Mouse (Mus musculus): ENCODE measurements around the gene Elmo2. TPM values are rescaled to one million over a fixed set of nuclear protein-coding genes. Genes with fewer than 3 reads are reported as not detected.

The Elmo2 gene
- polyA plus RNA-seq, 3 experiments from 2014 or later = 36.8 to 43.5 (median 42.5) TPM

DNA sequence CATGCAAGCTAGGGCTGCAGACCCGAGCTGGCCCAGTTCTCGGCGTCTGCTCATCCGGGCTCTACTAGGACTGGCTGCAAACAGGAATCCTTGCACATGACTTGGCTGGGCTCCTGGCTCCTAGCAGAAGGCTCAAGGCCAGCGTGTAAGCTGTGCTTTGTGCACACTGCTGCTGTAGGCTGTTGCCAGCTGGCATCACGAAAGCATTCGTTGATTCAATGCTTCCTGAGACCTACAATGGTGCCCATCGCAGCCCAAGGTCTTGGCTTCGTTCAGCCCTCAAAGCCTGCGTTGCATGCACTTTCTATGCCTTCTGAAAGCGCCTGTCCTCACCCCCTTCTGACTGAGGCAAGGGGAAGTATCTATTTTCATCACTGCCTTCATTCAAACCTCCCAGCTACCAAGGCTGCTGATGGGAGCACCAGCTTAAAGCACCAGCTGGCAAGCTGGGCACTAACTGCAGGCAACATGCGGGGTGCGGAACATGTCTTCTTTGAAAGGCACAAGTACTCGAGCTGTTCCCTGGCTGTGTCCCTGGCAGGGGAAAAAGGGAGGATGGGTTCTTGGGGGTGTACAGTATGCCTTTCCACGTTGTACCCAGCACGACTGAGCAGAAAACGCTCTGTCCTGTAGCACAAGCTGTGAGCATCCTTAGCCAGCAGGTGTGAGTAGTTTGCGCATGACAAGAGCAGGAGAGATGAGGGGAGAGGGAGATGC lies 37.8 kb downstream of the Elmo2 start:
- ATAC-seq = no peak

DNA sequence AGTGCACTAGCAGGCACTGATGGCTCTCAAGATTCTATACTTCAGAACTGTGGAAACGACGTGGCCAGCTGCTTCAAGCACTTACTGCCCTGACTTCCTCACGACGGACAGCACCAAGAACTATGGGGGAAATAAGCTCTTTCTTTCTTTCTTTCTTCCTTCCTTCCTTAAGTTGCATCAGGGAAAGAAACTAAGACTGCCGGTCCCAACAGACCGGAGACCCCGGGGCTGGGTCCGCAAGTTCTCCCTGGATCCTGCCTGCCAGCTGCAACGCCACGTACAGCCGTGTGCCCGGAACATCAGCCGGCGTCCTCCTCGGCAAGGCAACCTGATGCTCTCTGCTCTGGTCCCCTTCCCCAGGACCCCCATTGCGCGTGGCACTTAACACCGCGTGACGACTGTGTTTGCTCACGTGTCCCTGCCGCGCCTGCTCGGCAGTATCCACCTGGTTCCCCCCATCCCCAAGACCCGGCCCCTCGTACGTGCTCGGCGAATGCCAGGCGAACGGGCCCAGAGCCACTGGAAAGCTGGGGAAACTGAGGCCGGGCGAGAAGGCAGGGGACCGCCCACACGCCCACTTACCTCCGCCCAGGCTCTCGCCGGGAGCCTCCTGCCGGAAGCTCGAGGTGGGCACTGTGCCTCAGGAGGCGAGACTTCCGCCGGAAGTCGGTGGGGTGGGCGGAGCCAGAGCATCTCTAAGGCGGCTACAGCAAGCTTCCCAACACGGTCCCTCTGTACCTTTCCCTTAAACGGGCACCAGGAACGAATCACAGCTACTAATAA lies 38.9 kb downstream of the Elmo2 start, which contains the start of gene Slc35c2:
Slc35c2 (minus strand) TSS at position 668 of the 783 bp plus-strand sequence.
- peak; percentile 83 for ATAC-seq

DNA sequence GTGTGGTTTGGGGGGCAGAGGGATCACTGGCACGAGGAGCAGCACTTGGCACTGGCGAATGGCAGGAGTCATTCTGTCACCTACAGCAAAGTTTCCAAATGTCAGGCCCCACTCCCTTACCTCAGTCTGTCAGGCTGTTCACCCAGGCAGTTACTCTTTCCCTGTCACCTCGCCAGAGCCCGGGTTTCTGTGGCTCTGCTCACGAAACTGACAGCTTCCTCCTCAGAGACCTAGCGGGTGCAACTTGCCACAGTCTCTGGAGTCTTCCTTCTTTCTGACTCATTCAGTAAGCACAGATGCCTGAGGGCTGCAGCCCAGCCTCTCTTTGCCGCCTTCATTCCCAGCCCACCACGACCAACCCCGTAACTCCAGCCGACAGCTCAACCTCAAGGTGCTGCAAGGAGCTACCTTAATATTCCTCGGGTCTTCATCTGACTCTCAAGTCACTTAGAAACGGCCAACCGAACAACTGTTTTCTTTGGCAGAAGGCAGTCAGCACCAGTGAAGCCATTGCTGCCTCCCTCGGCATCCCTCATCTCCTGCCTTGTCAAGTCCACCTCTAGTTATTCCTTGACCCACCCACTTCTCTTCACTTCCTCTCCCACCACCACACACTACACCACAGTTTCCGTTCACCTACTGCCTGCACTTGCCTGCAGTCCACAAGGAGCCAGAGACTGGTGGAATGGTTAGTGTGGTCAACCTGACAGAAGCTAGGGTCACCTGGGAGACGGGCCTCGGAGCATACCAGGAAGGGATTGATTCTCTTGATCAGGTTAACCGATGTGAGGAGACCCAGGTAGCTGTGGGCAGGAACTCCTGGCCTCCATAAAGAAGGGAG lies 39.7 kb downstream of the Elmo2 start:
- ATAC-seq = peak; percentile 33

DNA sequence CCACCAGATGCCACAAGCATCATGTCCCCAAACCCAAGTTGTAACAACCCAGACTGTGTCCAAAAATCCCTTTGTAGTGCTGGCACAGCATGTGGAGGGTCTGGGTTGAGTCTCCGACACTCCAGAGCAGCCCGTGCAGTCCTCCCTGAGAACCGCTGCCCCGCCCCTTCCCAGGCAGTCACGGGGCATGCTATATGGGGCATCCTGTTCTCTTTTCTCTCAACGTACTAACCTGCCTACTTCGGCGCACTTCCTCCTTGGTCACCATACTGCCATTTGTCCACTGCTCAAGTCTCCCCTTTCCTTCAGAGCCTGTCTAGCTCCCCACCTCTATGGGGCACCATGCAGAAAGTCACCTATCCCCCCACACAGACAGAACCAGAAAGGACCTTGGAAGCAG lies 40.7 kb downstream of the Elmo2 start:
- ATAC-seq = peak; percentile 58

DNA sequence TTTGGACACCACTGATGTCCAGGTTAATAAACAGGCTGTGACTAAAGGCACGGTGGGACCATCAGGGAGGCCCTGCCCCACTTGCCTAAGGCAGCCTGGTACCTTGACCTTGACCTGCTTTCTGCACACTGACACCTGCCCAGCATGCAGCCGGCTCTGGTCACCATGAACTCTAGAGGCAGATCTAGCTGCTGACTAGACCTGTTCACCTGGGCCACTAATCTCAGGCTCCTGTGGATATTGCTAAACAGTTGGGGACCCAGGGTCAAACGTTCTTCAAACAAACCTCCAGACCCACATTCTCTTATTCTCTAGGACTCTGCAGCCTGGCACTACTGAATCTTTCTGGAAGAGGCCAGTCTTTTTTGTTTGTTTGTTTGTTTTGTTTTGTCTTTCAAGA lies 41.2 kb downstream of the Elmo2 start:
- ATAC-seq = no peak

DNA sequence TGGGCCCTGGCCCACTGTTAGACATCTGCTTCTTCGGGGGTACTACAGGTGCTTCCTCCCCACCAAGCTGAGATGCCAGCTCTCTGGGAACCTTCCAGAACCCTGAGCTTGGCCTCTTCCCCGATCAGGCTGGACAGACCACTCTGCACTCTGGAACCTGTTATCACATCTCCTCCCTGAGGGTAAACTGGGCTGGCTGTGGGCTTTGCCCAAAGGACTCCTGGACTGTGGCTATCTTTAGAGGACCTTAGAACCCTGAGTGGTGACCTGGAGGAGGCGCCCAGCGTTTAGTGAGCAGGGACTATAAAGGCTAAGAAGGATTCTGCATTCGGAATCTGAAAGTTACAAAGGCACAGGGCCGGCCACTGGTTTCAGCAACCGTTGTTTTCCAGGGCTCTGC lies 41.9 kb downstream of the Elmo2 start:
- ATAC-seq = no peak

DNA sequence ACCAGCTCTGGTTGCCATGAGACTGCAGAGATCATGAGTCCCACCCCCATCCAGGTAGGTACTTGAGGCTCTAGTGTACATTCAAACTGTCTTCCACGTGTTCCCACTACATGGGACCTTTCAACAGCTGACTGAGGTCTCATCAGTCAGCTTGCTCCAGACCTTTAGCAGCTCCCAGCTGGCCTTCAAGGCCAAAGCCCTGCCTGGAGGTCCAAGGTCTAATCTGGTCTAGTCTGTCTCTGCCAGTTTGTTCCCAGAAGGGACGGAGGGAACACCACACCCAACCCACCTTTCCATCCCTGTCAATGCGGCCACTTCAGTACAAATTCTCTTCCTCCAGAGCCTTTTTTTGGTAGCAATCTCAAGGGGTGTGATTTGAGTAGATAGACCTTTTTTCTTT lies 42.6 kb downstream of the Elmo2 start:
- no peak for ATAC-seq

DNA sequence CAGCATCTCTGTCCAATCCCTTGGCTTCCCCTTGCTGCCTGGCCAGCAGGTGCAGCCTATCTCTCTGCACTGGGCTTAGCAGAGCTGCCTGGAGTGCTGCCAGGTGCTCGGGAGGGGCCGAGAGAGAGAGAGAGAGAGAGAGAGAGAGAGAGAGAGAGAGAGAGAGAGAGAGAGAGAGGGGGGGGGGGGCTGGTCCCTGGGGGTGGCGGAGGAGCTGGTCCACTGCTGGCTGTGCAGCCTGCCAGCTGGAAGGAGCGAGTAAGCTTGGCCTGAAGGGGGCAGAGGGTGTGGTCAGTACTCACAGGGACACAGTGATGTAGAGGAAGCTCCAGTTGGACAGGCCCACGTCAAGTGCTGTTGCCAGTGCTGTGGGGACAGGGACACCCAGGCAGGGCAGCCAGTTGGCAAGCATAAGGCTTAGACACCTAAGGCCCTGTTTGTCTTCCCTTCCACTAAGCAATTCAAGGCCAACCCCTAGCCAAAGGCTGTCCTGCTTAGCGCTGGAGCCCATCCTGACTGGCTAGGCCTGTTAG lies 44.4 kb downstream of the Elmo2 start:
- ATAC-seq = no peak

DNA sequence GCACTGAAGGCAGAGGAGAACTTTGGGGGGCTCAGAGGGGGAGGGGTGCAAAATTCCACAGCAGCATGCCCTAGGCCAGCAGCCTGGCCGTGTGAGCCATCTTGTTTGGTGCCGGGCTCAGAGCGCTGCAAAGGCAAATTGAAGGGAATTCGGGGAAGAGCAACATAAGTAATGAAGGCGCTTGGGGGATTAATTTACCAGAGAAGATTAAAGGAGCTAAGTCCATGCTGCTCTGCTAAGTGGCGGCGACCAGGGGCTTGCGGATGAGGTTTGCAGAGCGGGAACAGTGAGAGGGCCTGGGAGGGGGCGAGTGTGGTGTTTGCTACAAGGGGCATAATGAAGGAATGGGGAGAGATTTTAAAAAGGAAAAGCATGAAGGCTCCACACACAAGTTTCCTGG lies 46.9 kb downstream of the Elmo2 start:
- no peak for ATAC-seq

DNA sequence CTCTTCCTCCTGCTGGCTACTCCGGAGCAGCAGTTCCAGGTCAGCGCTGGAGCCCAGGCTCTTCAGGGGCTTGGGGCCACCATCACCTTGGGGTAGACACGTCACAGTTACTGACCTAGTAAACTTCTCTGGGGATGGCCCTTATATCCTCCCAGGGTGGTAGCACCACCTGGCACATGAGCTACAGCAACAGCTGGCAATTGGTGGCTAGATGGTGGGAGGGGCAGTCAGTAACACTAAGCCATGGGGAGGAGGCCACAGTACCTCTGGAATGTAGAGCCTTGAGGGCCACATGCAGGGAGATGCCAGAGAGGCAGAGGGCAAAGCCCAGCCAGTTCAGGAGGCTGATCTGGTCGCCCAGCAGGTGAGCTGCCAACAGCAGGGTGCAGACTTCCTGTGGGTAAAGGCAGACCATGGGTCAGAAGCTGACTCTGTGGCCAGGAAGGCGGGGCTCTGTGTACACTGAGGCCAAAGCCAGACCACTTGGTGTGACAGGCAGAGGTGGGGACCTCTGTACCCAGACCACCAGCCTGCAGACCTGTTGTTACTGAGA lies 49.0 kb downstream of the Elmo2 start:
- ATAC-seq = no peak

DNA sequence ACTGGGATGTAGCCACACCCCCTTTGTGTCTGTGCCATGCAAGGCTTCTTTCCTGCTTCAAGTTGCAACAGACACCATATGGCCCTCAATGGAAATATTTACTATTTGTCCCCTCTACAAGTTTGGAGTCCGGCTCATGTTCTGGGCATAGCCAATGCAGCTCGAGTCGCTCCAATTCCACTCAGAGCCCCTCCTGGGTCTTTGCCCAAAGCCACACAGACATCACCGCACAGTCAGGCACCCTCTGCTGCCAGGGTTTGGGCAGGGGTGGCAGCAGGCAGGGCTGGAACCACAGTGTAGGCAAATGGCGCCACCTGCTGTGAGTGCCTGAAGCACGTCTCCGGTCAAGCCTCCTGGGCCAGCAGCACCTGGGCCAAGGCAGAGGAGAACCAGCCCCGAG lies 50.5 kb downstream of the Elmo2 start:
- ATAC-seq = no peak

DNA sequence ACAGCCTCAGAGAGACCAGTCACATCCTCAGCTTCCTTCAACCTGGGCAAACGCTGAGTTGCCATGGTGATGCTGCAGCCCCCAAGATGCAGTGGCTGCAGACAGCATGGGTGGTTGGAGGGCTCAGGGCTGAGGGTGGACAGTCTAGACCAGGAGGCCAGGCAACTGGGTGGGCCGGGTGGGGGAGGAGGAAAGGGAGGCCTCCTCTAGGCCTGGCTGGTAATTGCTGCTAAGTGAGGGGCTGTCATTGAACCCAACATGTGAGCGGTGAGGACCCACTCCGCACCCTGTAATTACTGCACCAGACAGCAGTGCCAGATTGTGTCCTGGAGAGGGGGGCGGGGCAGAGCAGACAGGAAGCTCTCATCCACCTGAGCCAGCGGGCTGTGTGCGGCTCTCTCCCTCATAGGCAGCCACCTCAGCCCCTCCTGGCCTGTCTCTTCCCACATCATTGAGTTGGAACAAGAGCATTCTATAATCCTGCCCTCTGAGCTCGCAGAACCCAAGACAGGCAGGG lies 51.1 kb downstream of the Elmo2 start:
- no peak for ATAC-seq

DNA sequence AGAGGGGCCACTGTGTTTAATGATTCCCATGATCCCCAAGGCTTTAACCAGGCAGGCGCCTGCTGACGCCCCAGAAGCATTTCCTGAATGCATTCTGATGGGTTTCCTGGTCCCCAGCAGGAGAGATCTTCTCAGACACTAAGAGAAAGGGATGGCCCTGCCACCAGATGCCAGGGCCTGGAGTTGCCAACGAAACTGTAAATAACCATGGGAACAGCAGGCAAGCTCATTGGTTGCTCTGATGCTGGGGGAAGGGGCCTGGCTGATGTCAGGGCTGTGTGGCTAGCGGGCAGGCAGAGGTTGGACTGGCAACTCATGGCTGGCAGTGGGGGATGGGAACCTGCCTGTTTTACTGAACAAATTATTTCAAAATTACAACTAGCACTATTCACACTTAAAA lies 52.7 kb downstream of the Elmo2 start:
- ATAC-seq = no peak

DNA sequence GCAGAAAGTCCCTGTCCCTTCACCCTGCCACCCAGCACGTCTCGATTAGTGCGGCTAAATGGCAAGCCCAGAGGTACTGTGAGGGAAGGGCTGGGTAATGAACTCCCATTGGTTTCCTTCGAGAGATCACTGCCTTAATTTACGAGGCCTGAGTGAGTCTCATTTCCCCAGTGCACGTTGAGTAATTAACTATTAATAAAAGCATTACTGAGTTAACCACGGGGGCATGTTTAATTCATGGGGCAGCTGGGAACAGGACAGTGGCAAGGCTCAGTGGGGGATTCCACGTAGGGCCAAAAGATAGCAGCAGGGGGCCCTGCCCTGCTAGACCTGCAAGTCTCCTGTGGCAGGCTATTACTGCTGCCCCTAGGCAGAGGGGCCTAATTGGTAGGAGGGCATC lies 55.0 kb downstream of the Elmo2 start:
- no peak for ATAC-seq

DNA sequence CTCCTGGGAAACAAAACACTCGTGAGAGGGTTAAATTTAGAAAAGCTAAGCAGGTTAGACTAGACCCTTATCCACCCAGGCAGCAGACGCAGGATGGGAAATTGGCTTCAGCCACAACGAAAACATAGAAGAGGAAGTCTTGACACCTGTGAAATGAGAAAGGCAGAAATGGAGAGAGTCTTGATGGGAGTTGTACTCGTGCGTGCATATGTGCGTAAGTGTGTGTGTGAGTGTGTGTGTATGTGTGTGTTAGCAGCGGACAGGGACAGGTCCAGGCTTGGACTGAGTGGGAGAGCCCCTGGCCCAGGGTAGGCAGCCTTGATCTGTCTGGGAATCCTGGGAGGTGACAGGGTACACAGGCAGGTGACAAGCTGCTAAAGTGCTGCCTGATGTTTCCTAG lies 55.4 kb downstream of the Elmo2 start:
- ATAC-seq = no peak

DNA sequence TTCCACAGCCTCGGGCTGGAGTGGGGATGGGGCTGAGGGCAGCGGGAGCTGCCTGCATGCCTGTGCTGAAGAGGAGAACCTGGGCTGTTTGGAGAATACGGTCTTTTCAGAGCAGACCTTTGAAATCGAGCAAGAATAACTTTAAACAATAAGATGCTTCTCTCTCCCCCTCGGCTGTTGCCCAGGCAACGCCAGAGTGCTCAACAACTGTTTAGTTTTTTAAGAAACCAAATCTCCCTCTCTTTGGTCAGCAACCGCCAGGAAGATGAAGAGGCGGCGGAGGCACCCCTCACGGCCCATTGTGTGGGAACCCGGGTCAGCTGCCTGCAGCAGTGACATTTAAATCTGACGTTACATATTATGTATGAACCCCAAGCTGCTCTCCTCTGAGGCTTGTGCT lies 59.5 kb downstream of the Elmo2 start:
- ATAC-seq = no peak

DNA sequence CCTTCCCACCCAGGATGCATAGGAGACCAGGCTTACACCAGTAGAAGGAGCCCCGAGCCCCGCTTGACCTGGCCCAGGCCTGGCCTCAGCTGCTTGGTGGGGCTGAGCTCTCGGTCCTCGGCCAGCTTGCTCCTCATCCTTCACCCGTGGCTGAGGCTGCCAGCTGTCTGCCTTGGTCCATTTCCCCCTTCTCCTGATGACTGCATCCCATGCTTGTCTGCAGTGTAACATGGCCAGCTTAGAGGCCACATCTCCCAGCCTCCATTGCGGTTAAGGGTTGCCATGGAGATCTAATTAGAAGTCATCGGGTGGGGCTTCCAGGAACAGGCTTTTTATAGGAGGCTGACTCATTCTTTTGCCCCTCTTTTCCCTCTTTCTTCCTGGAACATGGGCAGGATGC lies 62.4 kb downstream of the Elmo2 start:
- no peak for ATAC-seq

DNA sequence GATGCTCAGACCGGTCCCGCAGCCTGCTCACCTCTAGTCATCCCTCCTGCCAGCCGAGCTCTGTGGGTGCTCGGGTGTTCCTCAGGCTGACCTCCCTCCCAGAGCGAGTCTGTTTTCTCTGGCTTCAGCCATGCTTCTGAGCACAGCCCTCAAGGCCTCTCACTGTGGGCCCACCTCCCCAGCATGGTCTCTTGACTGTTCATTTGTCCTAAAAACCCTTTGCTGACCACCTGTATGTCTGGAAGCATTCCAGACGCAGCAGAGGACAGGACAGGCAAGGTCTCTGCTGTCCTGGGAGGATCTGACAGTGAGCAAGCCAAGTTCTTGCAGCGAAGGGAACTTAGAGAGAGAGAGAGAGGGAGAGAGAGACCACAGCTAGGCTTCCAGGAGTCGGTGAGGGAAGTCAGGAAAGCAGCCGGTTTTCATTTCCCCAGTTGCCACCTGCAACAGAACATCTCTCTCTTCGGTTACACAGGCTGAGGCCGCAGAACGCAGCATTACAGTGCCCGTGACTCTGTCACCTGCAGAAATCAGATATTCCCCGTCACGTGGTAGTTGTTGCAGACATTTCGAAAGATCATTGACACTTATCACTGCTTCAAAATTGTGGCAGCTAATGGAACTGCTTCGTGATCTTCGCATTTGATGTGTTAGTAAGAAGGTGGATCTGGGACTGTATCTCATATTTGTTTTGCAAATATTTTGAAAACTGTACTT lies 63.8 kb downstream of the Elmo2 start:
- no peak for ATAC-seq

DNA sequence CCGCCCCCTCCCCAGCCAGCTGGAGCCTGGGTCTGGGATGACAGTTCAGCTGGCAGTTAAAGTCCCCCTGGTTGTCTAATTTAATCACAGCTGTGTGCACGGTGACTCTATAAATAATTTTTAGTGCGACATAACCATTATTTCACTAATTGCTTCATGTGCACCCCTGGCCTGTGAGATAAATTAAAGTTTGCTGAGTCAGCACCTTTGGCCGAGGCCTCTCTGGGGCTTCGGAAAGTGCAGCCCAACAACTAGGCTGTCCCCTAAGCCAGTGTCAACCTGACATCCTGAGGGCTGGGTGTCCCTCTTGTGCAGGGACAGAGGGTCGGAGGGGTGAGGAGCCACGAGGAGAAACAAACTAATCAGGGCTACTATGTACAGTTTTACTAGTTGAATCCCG lies 66.4 kb downstream of the Elmo2 start:
- no peak for ATAC-seq

DNA sequence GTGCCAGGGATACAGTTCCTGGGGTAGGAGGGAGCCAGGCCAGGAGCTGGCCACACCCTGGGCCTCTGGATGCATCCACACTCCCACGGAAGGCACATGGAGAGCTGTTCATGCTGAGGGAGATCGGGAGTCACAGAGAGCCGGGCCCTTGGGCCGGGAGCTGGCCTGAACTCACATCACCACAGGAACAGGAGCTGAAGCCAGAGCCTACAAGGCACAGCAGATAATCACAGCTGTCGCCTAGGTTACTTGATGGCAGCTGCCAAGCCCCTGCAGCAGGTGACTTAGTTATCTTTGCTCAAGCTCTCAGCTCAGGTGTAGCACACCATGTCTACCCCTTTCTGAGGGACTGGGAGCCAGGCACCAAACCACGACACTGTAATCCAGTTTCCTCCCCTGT lies 68.0 kb downstream of the Elmo2 start:
- ATAC-seq = no peak

DNA sequence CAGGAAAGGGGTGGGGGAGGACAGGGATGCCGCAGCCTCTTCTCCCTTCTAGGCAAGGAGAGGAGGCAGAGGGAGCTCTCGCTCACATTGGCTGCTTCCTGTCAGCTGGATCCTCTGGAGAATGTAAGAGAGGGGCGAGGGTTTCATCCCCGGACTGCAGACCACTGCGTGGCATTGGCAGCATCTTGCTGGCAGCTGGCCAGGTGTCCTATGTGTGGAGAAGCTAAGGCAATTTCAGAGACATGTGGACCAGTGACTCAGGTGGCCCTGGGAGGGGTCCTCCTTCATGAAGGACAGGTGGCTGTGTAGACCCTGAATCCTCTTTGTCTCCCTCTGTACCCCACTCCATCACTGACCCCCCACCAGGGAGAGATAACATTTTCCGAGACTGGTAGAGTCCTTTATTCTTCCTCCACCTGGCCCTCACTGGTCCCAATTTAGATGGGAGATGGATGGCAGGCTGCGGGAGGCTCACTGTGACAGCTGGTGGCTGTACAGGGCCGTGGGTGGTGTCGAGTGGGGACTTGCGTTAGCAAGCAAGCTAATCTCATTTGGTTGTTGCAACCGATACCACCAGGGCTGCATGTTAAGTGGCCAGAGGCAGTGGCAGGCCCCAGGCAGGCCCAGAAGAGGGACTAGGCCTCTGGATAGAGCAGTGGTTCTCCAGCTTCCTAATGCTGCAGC lies 69.0 kb downstream of the Elmo2 start:
- no peak for ATAC-seq

Measured in inflammation-experienced regulatory T-cells, adult 6 months (primary cell).